Mouse (Mus musculus) forebrain, embryonic 13.5 days (tissue): ENCODE data around the gene Pola1. TPM values are rescaled to one million over a fixed set of nuclear protein-coding genes. Genes with fewer than 3 reads are reported as not detected.

Experiments
- ATAC-seq: fragments of 200-750 bp; cut with Nextera tagmentation; 2 replicates; pipeline ENCODE4 v1.8.0; 2017
- H3K27ac ChIP-seq: fragments of 300-500 bp; sonication (generic); 2 replicates; pipeline ENCODE4 v1.5.1; 2015; ENCODE audit warnings: inconsistent platforms, mild to moderate bottlenecking, moderate library complexity
- H3K27me3 ChIP-seq: fragments of 300-500 bp; sonication (generic); 2 replicates; pipeline ENCODE4 v1.6.1; 2015; ENCODE audit warnings: mild to moderate bottlenecking, inconsistent platforms
- H3K36me3 ChIP-seq: fragments of 300-500 bp; sonication (generic); 2 replicates; pipeline ENCODE4 v1.6.1; 2015; ENCODE audit warnings: mild to moderate bottlenecking, inconsistent platforms; ENCODE audit not compliant: poor library complexity, severe bottlenecking
- H3K4me1 ChIP-seq: fragments of 300-500 bp; sonication (generic); 2 replicates; pipeline ENCODE4 v1.6.1; 2015; ENCODE audit warnings: inconsistent platforms
- H3K4me2 ChIP-seq: fragments of 300-500 bp; sonication (generic); 2 replicates; pipeline ENCODE4 v1.6.1; 2015; ENCODE audit warnings: inconsistent platforms, mild to moderate bottlenecking, moderate library complexity
- H3K4me3 ChIP-seq: fragments of 300-500 bp; sonication (generic); 2 replicates; pipeline ENCODE4 v1.5.1; 2015; ENCODE audit warnings: mild to moderate bottlenecking, inconsistent platforms
- H3K9ac ChIP-seq: fragments of 300-500 bp; sonication (generic); 2 replicates; pipeline ENCODE4 v1.6.1; 2015; ENCODE audit warnings: mild to moderate bottlenecking, inconsistent platforms
- H3K9me3 ChIP-seq: fragments of 300-500 bp; sonication (generic); replicated peaks from 2 replicates; pipeline ENCODE4 v1.6.1; 2016; ENCODE audit warnings: inconsistent platforms
- WGBS: fragments of 180-500 bp; shearing (Covaris S2); methylation state at CpG from one replicate; pipeline ENCODE4 v1.1.7; 2015; 5-methylcytosine and 5-hydroxymethylcytosine counted together
- polyA plus RNA-seq: library from polyadenylated mRNA; unstranded; fragments of >200 nt; fragmentation: Nextera tagmentation; extraction: Ambion mirVana; gene quantifications from 2 replicates; pipeline ENCODE4 v1.2.1, GENCODE M21; 2015

The Pola1 gene
- polyA plus RNA-seq, 1 experiment from 2014 or later = 15.0 TPM

DNA sequence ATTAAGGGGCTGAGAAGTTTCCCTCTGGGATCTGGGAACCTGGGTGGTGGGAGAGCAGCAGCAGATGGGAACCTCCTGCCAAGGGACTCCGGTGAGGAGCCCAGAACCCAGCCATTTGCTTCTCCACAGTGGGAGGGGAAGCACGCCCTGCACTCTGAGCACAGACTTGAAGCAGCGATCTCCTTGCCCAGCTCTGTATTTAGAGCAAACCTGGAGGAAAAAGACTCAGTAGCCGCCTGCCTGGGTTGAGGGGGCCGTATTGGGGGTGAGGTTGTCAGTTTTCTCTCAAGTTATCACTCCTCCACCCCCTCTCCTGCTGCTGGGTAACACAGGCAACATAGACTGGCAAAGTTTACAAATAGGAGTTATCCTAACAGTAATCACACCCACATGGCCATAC lies 350.2 kb downstream of the Pola1 start:
- no peaks in the 10 kb centered on the region for H3K36me3 ChIP-seq
- H3K9me3 ChIP-seq = no peaks in the 10 kb centered on the region
- WGBS = 11% methylated on average over 5 of the region's 5 CpGs
- peak; percentile 48 for ATAC-seq
- H3K9ac ChIP-seq = peak overlapping the region; percentile 61
- peak overlapping the region; percentile 53 for H3K4me2 ChIP-seq
- no peaks in the 10 kb centered on the region for H3K27me3 ChIP-seq
- peak overlapping the region; percentile 81 for H3K27ac ChIP-seq
- peak overlapping the region; percentile 31 for H3K4me3 ChIP-seq
- H3K4me1 ChIP-seq = peaks cover 24% of the 10 kb centered on the region

DNA sequence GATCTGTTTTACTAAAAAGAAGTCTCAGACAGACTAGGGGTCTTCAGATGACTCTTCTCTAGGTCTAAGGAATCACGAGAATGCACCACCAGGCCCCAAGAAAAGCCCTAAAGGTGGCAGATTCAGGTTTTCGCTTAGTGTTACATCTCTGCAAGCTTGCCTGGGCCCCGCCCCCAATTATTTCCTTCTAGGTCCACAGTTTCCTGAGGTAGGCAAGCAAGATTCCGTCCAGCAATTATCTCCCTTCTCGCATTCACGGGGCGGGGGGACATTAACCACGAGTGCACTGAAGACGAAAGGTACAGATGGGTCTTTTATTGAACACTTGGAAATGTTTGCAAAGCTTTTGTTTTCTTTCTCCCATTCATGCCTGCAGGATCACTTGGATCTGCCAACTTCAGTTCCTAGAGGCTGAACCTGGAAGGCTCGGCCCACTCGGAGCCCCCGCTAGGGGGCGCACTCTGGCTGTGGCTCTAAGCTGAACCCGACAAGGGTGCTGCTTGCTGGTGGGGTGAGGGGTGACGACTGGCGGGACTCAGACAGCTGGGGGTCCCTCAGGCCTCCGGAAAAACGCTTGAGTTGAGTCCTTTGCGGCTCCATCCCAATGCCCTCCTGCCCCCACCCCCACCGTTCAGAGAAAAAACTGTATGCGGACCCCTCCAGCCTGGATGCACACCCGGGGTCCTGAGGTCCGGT lies 350.8 kb downstream of the Pola1 start:
- Histone ChIP-seq H3K36me3 (no peaks in the 10 kb centered on the region), H3K4me2 (peak overlapping the region; percentile 53), H3K9me3 (no peaks in the 10 kb centered on the region), H3K4me1 (peaks cover 24% of the 10 kb centered on the region), H3K9ac (peak overlapping the region; percentile 61), H3K27me3 (no peaks in the 10 kb centered on the region), H3K27ac (peak overlapping the region; percentile 81), H3K4me3 (peak overlapping the region; percentile 31)
- peak; percentile 73 for ATAC-seq
- WGBS = 14% methylated on average over 23 of the region's 23 CpGs

DNA sequence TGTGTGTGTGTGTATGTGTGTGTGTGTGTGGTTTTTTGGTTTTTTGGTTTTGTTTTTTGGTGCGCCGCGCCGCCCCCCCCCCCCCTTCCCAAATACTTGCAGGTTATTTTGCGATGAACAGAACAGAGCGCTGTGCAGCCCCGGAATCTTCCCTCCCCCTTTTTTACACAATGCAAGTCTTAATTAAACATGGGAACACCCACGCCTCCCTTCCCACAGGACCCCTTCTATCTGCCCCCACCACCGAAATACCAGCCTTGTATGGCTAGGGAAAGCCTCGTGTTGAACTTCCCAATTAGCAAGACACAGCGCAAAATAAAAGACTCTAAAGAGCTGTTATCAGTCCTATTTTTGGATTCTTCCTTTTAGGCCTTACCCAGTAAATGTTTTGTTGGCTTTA lies 352.0 kb downstream of the Pola1 start:
- no peaks in the 10 kb centered on the region for H3K36me3 ChIP-seq
- H3K9ac ChIP-seq = no peak overlapping the region
- H3K27ac ChIP-seq = no peak overlapping the region; the same call in 1 of the 2 replicates
- H3K4me2 ChIP-seq = 0 out of 2 replicates have a peak overlapping the region, but pooled peaks have one; percentile 10
- peaks cover 18% of the 10 kb centered on the region for H3K4me1 ChIP-seq
- 28% methylated on average over 7 of the region's 11 CpGs for WGBS
- H3K4me3 ChIP-seq = no peak overlapping the region
- H3K27me3 ChIP-seq = no peaks in the 10 kb centered on the region
- no peak for ATAC-seq
- no peaks in the 10 kb centered on the region for H3K9me3 ChIP-seq

DNA sequence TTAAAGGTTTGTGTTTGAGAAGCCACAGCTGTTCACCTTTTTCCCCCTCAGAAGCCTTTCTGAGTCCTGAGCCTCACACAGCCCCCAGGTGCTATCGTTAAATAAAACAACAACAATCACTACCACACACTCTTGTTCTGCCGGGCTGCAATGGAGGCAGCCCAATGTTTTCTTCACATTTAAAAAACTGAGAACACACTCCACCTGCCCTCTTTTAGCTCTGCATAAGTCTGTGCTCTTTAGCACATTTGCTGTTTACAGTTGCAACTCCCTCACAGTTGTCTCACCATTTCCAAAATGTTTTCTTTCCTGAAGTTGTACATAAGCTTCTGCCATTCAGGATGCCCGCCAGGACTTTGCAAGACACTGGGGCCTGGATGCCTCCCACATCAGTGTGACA lies 356.3 kb downstream of the Pola1 start:
- H3K36me3 ChIP-seq = no peaks in the 10 kb centered on the region
- no peak overlapping the region for H3K4me2 ChIP-seq
- no peaks in the 10 kb centered on the region for H3K27me3 ChIP-seq
- no peaks in the 10 kb centered on the region for H3K9me3 ChIP-seq
- 31% methylated on average over 3 of the region's 3 CpGs for WGBS
- ATAC-seq = peak; percentile 55; the same call in 1 of the 2 replicates
- no peak overlapping the region for H3K4me3 ChIP-seq
- peaks cover 9% of the 10 kb centered on the region; the same call in 1 of the 2 replicates for H3K4me1 ChIP-seq
- H3K27ac ChIP-seq = no peak overlapping the region
- no peak overlapping the region for H3K9ac ChIP-seq

Other genes starting within 250 kb of the Pola1 start
- gene Pcyt1b, start 22.7 kb upstream of the Pola1 start, polyA plus RNA-seq = 17.2 and 20.6 TPM in 2 replicates
- 39.1 and 43.1 TPM in 2 replicates for gene Pdk3, start 200.0 kb upstream of the Pola1 start, polyA plus RNA-seq